Mouse (Mus musculus): ENCODE results near the gene Orc1. TPM values are rescaled to one million over a fixed set of nuclear protein-coding genes. Genes with fewer than 3 reads are reported as not detected.

The Orc1 gene
- 0.64 TPM for polyA plus RNA-seq (2014; fragmentation: Illumina TruSeq; extraction: RNeasy Lipid Tissue Mini Kit (QIAGEN cat#74804); ENCODE audit: low read depth, low replicate concordance)

DNA sequence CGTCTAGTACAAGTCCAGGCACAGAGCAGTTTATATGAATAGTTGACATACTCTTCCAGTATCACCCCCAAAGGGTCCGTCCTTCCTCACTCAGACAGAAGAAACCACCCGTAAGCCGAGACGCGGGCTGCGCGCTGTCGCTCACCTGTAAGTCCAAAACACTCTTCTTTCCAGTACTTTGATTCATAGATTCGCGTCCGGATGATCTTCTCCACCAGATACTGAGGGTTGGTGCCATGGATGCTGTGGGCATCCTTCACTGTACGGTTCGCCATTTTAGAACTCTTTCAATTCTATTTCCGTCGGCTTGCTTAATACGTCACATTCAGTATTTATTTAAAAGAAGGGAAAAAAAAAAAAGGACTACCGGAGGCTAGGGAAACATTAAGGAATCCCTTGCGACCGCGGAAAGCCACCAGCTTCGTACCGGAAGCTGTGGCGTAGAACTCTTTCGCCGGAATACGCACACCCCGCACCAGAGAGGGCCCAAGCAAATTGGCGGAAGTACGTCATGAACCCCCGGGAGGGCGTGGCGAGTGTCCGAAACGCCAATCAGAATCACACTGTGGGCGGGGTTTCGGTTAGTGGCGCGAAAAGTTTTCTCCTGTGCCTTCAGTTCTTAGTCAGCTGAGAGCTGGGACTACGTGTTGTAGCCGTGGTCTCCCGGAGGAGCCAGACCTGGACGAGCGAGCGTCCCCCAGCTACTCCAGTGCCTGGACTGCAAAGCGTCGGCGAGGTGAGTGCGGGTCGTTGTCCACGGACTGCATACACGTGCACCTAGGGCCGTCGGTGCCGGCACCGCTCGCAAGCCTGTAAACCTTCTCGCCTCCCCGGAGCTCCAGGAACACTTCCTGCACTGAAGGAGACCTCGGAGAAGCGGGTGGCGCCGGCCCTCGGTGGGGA, at the start of gene Orc1, which contains the start of gene Prpf38a:
Gene Orc1, plus strand, starts transcription at position 584 of the 903 bp plus-strand sequence.
Gene Prpf38a, minus strand, starts transcription at position 497 of the 903 bp plus-strand sequence.

DNA sequence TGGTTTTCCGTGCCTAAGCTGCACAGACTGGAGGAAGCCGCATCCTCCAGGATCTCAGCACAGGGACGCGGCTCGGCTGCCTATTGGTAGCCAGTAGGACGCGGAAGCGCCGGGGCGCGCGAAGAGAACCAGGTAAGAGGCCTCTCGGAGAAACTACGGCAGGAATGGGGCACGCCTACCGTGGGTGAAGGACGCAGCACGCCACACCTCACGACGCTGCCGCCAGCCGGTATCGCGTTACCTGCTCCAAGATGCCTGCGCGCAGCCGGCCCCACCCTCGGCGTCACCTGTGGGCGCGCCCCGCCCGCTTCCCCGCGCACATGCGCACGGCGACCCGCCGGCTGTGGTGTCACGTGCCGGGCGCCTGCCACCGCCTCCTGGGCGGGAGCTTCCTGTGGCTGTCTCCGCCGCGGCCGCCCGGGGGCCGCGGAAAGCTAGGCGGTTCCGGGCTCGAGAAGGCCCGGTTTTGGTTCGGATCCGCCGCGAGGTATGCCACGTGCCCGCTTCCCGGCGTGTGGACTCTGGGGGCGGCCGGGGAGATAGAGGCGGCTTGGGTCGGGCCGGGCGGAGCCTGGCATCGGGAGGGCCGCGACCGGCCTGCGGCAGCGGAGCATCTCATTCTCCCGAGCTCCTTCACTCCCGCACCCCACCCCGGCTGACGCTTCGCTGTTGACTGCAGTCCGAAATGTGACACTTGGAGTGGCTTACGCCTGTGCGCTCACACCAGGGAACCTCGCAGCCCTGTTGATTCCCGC, 40.5 kb downstream of the Orc1 start, which contains the start of gene Cc2d1b:
Gene Cc2d1b, plus strand, starts transcription at position 354 of the 755 bp plus-strand sequence.

Other genes with a start within 250 kb of the Orc1 start
- gene Shisal2a, start 196.1 kb upstream of the Orc1 start, polyA plus RNA-seq (2014; fragmentation: Illumina TruSeq; extraction: RNeasy Lipid Tissue Mini Kit (QIAGEN cat#74804); ENCODE audit: low read depth, low replicate concordance) = not detected
- 1.9 TPM for gene Gpx7, start 172.5 kb upstream of the Orc1 start, polyA plus RNA-seq (2014; fragmentation: Illumina TruSeq; extraction: RNeasy Lipid Tissue Mini Kit (QIAGEN cat#74804); ENCODE audit: low read depth, low replicate concordance)
- gene Tut4, start 120.0 kb upstream of the Orc1 start, polyA plus RNA-seq (2014; fragmentation: Illumina TruSeq; extraction: RNeasy Lipid Tissue Mini Kit (QIAGEN cat#74804); ENCODE audit: low read depth, low replicate concordance) = 89.1 TPM
- gene Prpf38a, start 87 bp upstream of the Orc1 start, polyA plus RNA-seq (2014; fragmentation: Illumina TruSeq; extraction: RNeasy Lipid Tissue Mini Kit (QIAGEN cat#74804); ENCODE audit: low read depth, low replicate concordance) = 50.7 TPM
- 95.9 TPM for gene Cc2d1b, start 40.5 kb downstream of the Orc1 start, polyA plus RNA-seq (2014; fragmentation: Illumina TruSeq; extraction: RNeasy Lipid Tissue Mini Kit (QIAGEN cat#74804); ENCODE audit: low read depth, low replicate concordance)
- gene 3110021N24Rik, start 140.2 kb downstream of the Orc1 start, polyA plus RNA-seq (2014; fragmentation: Illumina TruSeq; extraction: RNeasy Lipid Tissue Mini Kit (QIAGEN cat#74804); ENCODE audit: low read depth, low replicate concordance) = 1.0 TPM
- gene Zfyve9, start 201.4 kb downstream of the Orc1 start, polyA plus RNA-seq (2014; fragmentation: Illumina TruSeq; extraction: RNeasy Lipid Tissue Mini Kit (QIAGEN cat#74804); ENCODE audit: low read depth, low replicate concordance) = 67.9 TPM